Mouse (Mus musculus) MEL-GATA-1-ER (cell line): ENCODE data around the gene Txndc17.

Experiments used
- DNase-seq: peaks from one replicate; pipeline ENCODE4 v3.0.0-alpha.2; 2012; ENCODE audit warnings: low read depth; ENCODE audit errors: extremely low read depth

Gene Txndc17

DNA sequence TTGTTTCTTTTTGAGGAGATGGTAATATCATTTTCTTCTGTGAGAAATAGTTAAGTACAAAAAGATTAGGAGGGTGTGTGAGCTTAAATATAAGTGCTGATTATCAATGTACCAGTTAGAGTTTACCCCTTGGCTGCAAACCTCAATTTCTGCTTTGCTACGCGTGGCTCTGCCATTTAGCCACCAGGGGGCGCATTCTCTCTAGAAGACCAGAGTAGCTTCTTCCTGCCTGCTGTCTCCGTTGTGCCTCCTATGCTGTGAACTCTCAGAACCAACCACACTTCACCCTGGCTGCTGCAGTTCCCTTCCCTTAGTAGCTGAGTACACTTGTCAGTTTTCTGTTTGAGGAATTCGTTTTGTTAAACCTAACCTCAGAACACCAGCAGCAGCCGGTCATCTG is 13.9 kb downstream of the Txndc17 start:
- peak; percentile 72 for DNase-seq

DNA sequence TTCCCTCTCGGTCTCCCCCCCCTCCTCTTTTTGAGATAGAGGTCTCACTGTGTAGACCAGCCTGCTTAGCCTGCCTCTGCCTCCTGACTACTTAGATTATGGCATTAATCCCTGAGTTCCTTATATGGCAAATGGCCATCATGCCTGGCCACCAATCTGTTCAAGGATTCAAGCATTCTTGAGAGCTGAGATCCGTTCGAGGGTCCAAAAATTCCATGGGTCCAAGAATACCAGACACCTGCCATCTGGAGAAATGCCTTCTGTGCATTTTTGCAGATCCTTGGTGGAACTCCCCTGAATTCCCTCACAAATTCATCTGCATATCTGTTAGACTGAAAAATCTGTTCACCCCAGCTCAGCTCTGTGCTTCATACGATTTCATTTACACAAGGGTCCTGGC is 16.1 kb downstream of the Txndc17 start:
- no peak for DNase-seq

DNA sequence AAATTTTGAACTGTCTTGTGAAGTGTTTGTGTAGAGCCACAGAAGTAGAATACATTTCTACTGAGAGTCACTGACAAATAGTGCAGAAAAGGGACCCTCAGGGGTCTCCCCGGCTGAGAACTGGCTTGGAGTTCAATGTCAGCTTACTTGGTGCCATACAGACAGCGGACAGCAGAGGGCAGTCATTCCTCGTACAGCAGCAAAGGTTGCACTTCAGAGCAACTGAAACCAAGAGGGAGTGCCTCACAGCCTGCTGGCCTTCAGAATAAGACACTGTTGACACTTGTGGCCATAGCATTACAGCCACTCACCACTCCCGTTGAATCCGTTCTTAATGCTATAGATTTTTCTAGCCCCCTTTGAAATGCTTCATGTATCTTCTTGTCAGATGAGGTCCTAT is 17.5 kb downstream of the Txndc17 start:
- peak; percentile 59 for DNase-seq

DNA sequence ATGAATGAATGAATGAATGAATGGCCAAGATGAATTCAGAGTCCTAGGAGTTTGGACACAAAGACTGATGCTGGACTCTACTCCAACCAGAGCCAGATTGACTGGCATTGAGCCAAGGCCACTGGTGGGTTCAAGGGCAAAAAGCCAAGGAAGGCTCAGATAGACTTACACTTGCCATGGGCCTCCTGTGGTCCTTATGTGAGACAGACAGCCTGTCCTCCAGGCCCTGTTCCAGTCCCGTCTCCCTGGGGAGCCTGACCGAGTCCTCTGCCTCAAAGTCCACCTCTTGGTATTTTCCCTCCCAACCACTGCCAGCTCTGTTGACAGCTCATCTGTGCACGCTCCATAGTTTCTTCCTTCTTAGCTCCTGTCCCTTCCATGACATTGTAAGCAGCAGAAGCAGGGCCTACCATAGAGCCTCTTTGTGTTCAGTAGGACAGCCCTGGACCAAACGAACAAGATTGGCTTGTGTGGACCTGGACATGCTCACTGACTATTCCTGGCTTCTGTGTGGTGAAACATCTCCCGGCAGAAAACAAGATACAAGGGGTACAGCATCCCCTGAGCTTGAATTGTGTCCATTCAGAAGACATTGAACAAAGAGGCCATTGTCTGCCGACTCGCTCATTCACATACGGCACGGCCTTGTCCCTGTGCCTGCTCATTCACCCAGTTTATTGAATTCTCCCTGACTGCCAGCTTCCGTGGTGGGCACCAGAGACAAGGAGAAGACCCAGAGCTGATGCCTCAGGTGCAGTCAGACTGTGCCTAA is 18.9 kb downstream of the Txndc17 start:
- DNase-seq: no peak

DNA sequence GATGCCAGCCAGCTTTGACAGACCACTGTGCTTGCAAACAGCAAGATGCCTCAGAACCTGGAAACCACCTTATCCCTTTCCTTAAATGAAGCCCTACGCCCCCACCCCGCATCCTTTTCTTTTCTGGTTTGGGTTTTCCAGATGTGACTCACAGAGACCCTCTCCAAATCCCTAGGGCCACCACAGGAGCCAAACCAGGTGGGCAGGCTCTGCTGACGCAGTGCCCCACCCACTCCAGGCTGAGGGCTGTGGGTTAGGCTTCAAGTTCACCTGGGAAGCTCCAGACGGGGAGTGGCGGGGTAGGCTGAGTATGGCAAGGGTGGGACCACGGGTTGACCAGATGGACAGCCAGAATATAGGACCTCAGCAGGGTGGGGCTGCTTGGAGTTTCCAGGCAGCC is 19.6 kb downstream of the Txndc17 start:
- no peak for DNase-seq

DNA sequence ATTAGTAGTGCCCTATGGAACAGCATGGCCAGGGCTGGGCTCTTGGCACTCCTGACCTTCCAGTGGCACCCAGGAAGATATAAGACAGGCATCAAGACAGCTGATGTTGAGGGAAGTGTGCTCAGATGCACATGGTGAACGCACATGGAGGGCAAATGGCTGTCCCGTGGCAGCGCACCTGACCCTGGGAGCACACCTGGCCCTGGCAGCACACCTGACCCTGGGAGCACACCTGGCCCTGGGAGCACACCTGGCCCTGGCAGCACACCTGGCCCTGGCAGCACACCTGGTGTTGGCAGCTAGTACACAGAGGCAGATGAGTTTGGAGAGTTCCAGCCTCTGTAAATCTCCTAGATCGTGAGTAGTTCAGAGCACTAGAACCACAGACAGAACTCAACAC is 21.2 kb downstream of the Txndc17 start:
- DNase-seq: no peak

DNA sequence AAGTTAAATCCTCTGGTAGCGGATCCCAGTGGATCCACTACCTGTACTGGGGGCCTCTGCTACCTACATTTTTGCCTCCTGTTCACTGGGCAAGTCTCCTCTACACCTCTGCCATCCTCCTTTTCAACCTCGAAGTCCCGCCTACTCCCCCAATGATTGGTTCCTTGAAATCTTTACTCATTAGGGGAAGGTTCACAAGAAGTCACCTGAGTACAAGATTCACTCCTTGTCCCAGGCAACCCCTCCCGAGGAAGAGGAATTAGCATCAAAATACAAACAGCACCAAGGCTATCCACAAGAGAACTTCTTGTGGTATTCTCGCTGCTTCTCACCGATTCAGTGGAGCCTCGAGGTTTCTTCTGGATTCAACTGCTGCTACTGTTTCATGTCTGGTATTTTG is 24.7 kb downstream of the Txndc17 start:
- DNase-seq: no peak

DNA sequence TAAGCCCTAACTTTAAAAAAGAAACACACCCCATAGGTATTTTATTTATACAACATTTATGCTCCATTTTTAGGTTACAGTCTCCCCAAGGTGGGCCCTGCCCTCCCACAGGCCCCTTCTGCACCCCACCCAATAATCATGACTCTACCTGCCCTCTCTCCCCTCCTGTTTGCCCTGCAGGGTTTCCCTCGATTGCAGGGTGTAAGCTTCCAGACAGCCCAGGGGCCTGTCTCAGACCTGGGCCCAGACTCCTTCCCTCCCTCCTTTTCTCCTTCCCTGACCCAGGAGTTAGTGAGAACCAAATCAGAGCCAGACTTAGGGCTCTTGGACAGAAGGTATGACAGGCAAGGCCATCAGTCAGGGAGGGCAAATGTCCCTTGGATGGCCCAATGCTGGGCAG is 25.6 kb downstream of the Txndc17 start:
- no peak for DNase-seq

DNA sequence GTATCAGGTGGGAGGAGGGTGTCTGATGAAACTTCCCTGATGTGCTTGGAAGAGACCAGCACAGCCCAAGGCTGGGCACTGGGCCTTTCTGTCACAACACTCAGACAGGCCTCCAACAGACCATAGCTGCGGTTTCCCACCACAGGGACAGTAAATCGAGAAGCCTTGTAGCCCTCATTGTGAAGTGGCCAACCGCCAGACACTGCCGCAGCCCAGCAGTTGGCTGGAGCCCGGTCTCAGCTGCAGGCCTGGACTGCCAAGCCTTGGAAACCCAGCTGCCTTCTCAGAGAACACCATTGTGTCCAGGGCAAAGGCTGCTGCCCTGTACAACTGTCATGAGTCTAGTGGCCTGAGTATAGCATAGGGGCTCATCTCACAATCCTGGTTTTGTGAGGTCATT is 26.7 kb downstream of the Txndc17 start:
- DNase-seq: no peak

DNA sequence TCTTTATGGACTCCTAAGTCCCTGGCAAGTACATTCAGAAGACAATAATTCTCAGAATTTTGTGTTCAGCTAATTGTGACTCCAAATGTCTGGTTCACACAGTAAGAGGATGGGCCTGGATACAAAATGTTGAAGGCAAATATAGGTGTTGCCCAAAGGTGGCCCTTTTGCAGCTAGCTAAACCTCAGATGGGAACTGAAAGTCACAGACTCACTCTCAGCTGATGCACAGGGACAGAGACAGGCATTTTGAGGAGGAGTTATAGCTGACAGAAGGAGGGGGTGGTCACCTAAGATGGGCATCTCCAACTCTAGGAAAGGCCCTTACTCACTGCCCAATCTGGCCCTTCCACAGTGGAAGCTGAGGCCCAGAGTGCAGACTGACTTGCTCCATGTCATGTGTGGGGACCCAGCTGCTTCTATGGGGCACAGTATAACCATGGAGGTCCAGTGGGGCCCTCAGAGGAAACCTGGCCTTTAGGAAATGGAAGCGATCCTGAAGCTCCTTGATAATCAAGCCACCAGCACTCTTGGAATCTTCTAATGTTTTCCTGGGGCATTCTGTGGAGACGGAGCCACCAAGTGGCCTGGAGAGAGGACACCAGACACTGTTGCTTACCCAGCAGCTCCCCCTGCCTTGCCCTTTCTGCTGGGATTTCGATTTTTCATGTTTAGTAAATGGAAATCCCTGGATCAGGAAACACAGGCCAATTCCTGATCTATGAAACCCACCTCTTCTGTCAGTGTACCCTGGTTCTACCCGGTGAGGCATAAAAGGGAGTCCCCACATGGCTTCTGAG is 32.9 kb downstream of the Txndc17 start:
- no peak for DNase-seq

DNA sequence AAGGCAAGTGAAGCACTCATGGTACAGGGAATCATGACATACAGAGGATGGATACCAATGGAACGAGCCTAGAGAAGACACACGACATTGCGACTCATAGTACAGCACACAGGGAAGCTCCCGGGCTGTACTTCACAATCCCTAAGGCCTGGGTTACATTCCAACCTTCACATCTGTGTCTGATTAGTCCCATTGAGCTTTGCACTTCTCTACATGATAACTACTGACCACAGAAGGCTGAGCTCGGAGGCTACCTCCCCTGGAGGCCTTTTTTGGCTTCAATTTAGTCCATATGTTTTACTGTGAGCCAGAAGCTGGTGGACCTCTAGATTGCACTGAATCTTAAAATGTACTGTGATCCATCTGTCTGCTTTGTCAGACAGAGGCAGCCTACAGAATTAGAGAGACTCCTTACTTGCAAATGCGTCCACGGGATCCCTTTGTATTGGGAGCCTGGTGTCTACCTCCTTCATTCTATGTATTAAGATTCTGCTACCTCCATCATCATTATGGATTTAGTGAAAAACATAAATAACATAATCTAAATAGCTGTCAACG is 37.9 kb downstream of the Txndc17 start:
- DNase-seq: no peak

DNA sequence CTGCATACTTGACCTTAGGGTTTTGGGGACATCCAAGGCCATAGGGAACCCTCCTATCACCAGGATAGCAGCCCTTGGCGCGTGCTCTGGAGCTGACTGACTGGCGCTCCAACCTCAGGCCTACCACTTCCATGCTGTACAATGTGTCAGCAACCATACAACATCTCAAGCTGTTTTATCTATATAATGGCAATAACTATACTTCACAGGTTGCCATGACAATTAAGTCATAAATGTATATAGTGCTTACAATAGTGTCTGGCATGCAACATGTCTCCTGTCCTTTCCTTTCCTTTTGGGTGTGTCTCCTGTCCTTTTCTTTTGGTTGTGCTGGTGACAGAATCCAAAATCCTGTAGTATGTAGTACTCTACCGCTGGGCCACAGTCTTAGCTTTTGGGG is 48.3 kb downstream of the Txndc17 start:
- no peak for DNase-seq

DNA sequence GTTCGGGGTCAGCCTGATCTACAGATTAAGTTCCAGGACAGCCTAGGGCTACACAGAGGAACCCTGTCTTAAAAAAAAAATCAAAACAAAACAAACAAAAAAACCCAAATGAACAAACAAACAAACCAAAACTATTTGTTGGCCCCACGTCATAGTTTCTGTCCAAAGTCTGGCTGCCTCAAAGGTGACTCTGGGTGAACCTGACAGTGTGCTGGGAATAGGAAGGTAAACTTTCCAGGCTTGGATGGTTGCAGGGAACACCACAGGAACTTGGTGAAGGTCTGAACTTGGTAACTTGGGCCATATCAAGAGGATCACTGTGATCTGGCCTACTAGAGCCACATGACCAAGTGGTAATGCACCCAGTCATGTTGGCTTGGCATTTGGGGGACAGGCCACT is 49.1 kb downstream of the Txndc17 start:
- no peak for DNase-seq
